Mouse (Mus musculus) activated CD4-positive, CD25-positive, alpha-beta regulatory T cell (primary cell): ENCODE results near the gene Gpbp1l1. TPM values are rescaled to one million over a fixed set of nuclear protein-coding genes. Genes with fewer than 3 reads are reported as not detected.

Experiments used
- polyA plus RNA-seq, 2 experiments: library from polyadenylated mRNA; unstranded; fragments of 100-300 nt; shearing (Covaris generic); gene quantifications; one replicate each; pipeline ENCODE4 v1.2.1; 2017

Gpbp1l1 gene
- 10 to 100 TPM; 43.6 to 55.0 TPM for polyA plus RNA-seq

GRCm38 (mm10) chr4:116557306-116558121, at the start of gene Gpbp1l1:
TSS of gene Gpbp1l1 (plus strand) at chr4:116557658.

GRCm38 (mm10) chr4:116555413-116556300, 1.8 kb upstream of the Gpbp1l1 start, which contains the start of gene Tmem69:
TSS of gene Tmem69 (minus strand) at chr4:116555936.

GRCm38 (mm10) chr4:116596379-116596778, 38.9 kb downstream of the Gpbp1l1 start, which contains the start of gene Ccdc17:
TSS of gene Ccdc17 (plus strand) at chr4:116596654.

GRCm38 (mm10) chr4:116627722-116628662, 70.5 kb downstream of the Gpbp1l1 start, which contains the start of gene Nasp:
TSS of gene Nasp (minus strand) at chr4:116627941.

Other genes starting within 250 kb of the Gpbp1l1 start
- gene Mast2, start 93.5 kb upstream of the Gpbp1l1 start, polyA plus RNA-seq: 10 to 100 TPM; 10.7 to 15.2 TPM
- 10 to 100 TPM; 17.3 to 24.5 TPM for gene Ipp, start 50.1 kb upstream of the Gpbp1l1 start, polyA plus RNA-seq
- 10 to 100 TPM; 15.2 to 18.7 TPM for gene Tmem69, start 1.7 kb upstream of the Gpbp1l1 start, polyA plus RNA-seq
- gene Ccdc17, start 39.0 kb downstream of the Gpbp1l1 start, polyA plus RNA-seq: 10 to 100 TPM in 1 of 2 experiments, 1 to 10 TPM in 1; 8.0 to 12.0 TPM
- 10 to 100 TPM; 50.5 to 76.9 TPM for gene Nasp, start 70.3 kb downstream of the Gpbp1l1 start, polyA plus RNA-seq
- 100 to 1,000 TPM; 297 to 376 TPM for gene Akr1a1, start 94.0 kb downstream of the Gpbp1l1 start, polyA plus RNA-seq
- gene Prdx1, start 127.9 kb downstream of the Gpbp1l1 start, polyA plus RNA-seq: 100 to 1,000 TPM; 622 to 762 TPM
- 1 to 10 TPM; 4.0 to 8.7 TPM for gene Mmachc, start 150.7 kb downstream of the Gpbp1l1 start, polyA plus RNA-seq
- 1 to 10 TPM; 7.5 to 7.7 TPM for gene Ccdc163, start 150.9 kb downstream of the Gpbp1l1 start, polyA plus RNA-seq
- gene Tesk2, start 163.3 kb downstream of the Gpbp1l1 start, polyA plus RNA-seq: 1 to 10 TPM; 4.7 to 6.6 TPM
- 10 to 100 TPM; 31.7 to 36.5 TPM for gene Toe1, start 250.0 kb downstream of the Gpbp1l1 start, polyA plus RNA-seq